Mouse (Mus musculus) cerebellum, adult 2 months (tissue): ENCODE results near the gene Sox4. TPM values are rescaled to one million over a fixed set of nuclear protein-coding genes. Genes with fewer than 3 reads are reported as not detected.
A peak's percentile ranks its signal among the peaks of the same experiment; 100 is the strongest.

Experiments used
- DNase-seq, 2 experiments: peaks; one replicate each; pipeline ENCODE4 v3.0.0; 2021
- H3K27ac ChIP-seq: fragments of 200-500 bp; 2 replicates; pipeline ENCODE4 v1.5.1; 2012; ENCODE audit warnings: low read length, control low read depth, inconsistent platforms; ENCODE audit not compliant: insufficient read depth
- H3K27me3 ChIP-seq: fragments of 200-500 bp; 2 replicates; pipeline ENCODE4 v1.6.1; 2012; ENCODE audit warnings: inconsistent platforms, mild to moderate bottlenecking, low read length, moderate library complexity; ENCODE audit not compliant: control insufficient read depth, insufficient read depth
- H3K4me1 ChIP-seq: fragments of 200-500 bp; 2 replicates; pipeline ENCODE4 v1.6.1; 2011; ENCODE audit warnings: low read length; ENCODE audit not compliant: control insufficient read depth, insufficient read depth
- H3K4me3 ChIP-seq: fragments of 200-500 bp; replicated peaks from 2 replicates; pipeline ENCODE3; 2011; ENCODE audit warnings: mild to moderate bottlenecking, low read depth, low read length, control low read depth; ENCODE audit not compliant: insufficient read depth
- CTCF ChIP-seq: fragments of 200-500 bp; IDR thresholded peaks from 2 replicates; pipeline ENCODE4 v1.5.1; 2011; ENCODE audit warnings: low read depth, mild to moderate bottlenecking, control low read depth, low read length, moderate library complexity, borderline replicate concordance; ENCODE audit not compliant: insufficient read depth
- POLR2A ChIP-seq: fragments of 200-500 bp; IDR thresholded peaks from 2 replicates; pipeline ENCODE4 v1.6.1; 2011; ENCODE audit warnings: low read length, control low read depth, borderline replicate concordance; ENCODE audit not compliant: insufficient read depth
- WGBS: fragments of 180-500 bp; shearing (Covaris S2); methylation state at CpG from one replicate; pipeline ENCODE4 v1.1.7; 2018; 5-methylcytosine and 5-hydroxymethylcytosine counted together
- polyA plus RNA-seq: library from polyadenylated mRNA; depleted of rRNA; stranded (reverse); fragments of >200 nt; gene quantifications from 2 replicates; pipeline ENCODE4 v1.2.3, GENCODE M21; 2012; rRNA removed

Sox4 gene
- polyA plus RNA-seq = 4.2 and 4.7 TPM in 2 replicates

DNA sequence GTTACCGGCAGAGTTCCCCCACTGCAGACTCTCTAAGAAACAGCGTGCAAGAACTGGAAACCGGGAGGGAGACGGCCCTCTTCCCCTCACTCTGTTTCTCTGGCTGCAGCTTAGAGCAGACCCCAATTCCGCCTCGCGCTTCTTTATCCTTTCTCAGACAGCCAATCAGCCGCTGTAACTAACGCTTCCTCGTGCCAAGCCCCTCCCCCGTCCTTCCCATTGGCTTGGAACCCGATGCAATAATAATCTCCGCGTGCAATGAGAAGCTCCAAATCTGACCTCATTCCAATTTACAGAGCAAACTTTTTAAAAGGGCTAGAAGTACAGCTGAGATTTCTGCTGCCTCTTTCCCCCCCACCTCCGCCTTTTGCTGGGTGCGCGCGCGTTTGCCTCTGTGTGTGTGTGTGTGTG lies at the start of gene Sox4:
TSS of gene Sox4 (minus strand) at position 133 of the 411 bp plus-strand sequence.
- under 1% methylated on average over 19 of the region's 19 CpGs for WGBS
- Histone ChIP-seq H3K4me3 (peak within 1 kb of the TSS; percentile 69), H3K4me1 (no peaks in the 10 kb centered on the region), H3K27ac (peak within 1 kb of the TSS; percentile 29), H3K27me3 (no peaks in the 10 kb centered on the region)
- TF ChIP-seq POLR2A (peak; percentile 55; the same call in 1 of the 2 replicates), CTCF (no peak)
- DNase-seq = peak; percentile 88 to 89

DNA sequence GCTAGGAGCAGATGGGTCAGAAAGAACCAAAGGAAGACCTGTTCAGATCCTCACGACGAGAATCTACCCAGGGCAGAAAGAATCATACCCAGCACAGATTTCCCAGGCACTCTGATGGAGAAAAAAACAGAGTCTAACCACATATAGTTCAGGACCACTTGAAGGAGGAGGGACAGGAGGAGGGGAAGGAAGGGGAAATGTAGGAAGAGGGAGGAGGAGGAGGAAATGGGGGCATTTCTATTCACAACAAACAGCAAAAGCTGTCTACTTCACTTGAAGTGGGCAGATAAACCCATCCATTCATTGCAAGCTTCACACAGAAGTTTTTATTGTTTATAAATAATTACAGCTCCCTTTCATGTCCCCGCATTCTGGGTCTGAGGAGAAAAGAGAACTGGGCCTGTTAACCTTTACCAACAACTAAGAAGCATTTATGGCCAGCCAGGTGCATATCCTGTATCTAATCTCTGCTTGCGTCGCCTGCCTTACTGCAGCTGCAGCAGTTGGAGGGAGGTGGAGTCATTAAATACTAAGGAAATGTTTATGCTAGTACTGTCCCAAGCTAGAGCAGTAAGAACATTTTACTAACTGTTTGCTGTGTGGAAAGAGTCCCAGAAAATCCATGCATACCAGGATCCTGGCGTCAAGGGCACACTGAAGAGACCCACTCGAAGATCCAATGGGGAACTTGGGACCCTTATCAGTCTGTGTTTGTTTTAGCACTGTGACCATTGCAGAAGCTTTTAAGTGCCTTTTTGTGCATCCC lies 38.6 kb upstream of the Sox4 start:
- no peak overlapping the region for H3K4me3 ChIP-seq
- H3K27ac ChIP-seq = no peak overlapping the region
- H3K27me3 ChIP-seq = no peaks in the 10 kb centered on the region
- no peak for DNase-seq
- TF ChIP-seq CTCF = no peak
- TF ChIP-seq POLR2A = no peak
- WGBS = 86% methylated on average over 7 of the region's 7 CpGs
- H3K4me1 ChIP-seq = no peaks in the 10 kb centered on the region

DNA sequence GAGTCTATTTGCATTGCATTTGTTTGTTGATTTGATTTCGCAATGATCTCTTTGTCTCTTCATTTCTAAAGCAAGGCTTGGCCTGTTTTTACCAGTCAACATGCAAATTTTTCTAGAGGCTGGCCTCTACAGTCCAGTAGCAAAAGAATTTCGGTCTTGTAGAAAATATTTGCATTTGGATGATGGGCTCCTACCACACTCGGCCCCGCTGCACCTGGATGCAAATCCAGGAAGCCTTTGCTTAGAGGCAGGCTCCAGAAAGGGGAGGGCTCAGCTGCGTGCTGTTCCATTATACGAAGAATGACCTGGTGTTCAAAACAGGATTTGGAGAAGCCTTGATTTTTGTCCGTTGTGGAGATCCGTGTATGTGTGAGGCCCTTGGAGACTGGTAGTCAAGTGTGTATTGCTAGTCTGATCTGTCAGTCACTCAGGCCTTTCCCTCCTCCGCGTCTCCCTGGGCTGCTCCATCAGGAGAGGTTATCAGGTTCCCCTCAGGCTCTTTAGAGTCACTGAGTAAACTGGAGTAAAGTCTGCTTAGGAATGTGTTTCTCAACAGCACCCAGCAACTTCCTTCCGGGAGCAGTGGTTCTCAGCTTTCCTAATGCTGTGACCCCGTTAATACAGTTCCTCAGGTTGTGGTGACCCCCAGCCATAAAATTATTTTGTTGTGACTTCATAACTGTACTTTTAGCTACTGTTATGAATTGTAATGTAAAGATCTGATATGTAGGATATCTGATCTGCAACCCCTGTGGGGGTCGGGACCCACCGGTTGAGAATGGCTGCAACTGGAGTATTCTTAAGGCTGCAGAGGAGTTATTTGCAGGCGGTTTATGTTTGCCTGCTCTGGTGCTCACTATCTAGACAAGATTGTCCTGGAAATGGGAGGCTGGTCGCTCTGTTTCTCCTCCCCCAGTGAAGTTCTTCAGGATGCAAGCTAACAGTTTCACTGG lies 35.5 kb upstream of the Sox4 start:
- WGBS = 65% methylated on average over 16 of the region's 16 CpGs
- Histone ChIP-seq H3K4me3 (no peak overlapping the region), H3K27me3 (no peaks in the 10 kb centered on the region), H3K27ac (no peak overlapping the region), H3K4me1 (no peaks in the 10 kb centered on the region)
- TF ChIP-seq POLR2A (no peak), CTCF (no peak)
- DNase-seq = no peak

DNA sequence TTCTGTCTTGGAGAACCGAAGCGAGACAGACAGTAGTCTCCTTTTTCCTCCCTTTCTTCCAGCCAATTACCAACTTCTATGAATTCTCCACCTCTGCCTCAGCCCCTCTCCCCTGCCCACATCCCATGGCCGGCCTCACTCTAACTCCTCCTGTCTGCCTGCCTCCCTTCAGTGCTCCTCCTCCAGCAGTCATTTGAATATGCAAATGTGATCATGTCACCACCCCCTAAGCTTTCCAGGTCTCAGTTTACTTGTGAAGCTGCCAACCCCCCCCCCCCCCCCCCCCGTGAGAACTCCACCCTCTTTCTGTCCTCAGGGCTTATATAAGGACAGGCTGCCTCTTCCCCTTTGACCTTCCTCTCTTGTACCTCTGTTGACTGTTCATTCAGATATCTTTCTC lies 27.2 kb upstream of the Sox4 start:
- 63% methylated on average over 4 of the region's 4 CpGs for WGBS
- H3K27me3 ChIP-seq = no peaks in the 10 kb centered on the region
- no peak for DNase-seq
- H3K4me1 ChIP-seq = no peaks in the 10 kb centered on the region
- H3K27ac ChIP-seq = no peak overlapping the region
- no peak overlapping the region for H3K4me3 ChIP-seq
- no peak for TF ChIP-seq POLR2A
- TF ChIP-seq CTCF = no peak

DNA sequence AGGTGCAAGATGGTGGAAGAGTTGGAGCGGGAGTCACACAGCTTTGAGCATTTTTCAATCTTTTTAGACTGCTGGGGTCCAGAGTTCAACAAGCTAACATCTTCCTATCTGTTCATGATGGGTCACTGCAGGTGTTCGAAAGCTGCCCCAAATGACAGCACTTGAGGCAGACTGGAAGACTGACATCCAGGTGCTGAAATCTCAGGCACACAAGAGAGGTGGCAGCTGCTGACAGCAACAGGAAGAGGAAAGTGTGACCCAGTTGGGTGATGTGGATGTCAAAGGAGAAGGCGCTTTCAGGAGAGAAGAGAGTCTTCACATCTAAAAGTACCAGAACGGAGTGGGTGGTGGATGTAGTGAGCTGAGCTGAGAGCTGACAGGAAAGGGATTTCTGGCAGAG lies 21.5 kb upstream of the Sox4 start:
- 89% methylated on average over 4 of the region's 4 CpGs for WGBS
- no peaks in the 10 kb centered on the region for H3K27me3 ChIP-seq
- no peak overlapping the region for H3K27ac ChIP-seq
- no peak overlapping the region for H3K4me3 ChIP-seq
- no peaks in the 10 kb centered on the region for H3K4me1 ChIP-seq
- DNase-seq = no peak
- no peak for TF ChIP-seq POLR2A
- no peak for TF ChIP-seq CTCF

DNA sequence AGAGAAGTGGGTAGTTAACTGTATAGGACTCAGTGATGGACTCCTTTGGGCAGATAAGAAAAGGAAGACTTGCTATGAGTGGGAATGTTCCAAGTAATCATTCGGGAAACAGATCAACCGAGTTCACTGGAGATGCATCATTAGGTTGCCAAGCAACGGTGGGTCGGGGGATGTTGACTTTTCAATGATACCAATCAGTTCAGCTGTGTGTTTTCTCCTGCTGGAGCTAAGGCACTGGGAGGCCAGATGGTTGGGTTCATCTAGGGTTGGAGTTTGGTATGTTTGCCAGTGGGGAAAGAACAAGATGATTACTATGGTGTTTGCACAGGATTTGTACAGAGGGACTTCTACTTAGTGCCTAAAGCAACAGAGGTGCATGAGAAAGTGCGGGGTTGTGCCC lies 21.1 kb upstream of the Sox4 start:
- TF ChIP-seq CTCF (no peak), POLR2A (no peak)
- no peaks in the 10 kb centered on the region for H3K4me1 ChIP-seq
- no peak overlapping the region for H3K27ac ChIP-seq
- WGBS = 46% methylated on average over 5 of the region's 5 CpGs
- no peaks in the 10 kb centered on the region for H3K27me3 ChIP-seq
- no peak overlapping the region for H3K4me3 ChIP-seq
- DNase-seq = no peak

DNA sequence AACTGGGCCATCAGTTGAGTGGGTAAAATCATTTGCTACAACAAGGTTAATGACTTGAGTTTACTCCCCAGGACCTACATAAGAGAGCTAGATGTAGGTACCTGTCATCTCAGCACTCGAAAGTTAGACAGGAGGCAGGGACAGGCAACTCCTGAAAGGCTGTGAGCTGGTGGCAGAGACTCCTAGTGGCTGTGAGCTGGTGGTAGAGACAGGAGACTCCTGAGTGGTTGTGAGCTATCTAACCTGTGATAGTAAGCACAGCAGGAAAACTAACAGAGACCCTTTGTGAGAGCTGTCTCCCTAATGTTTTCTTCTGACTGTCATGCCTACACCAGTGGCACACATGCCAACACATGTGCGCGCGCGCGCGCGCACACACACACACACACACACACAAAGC lies 7.4 kb upstream of the Sox4 start:
- over 99% methylated on average over 8 of the region's 8 CpGs for WGBS
- H3K27ac ChIP-seq = no peak overlapping the region
- TF ChIP-seq CTCF (no peak), POLR2A (no peak)
- no peak for DNase-seq
- H3K4me3 ChIP-seq = no peak overlapping the region
- no peaks in the 10 kb centered on the region for H3K27me3 ChIP-seq
- no peaks in the 10 kb centered on the region for H3K4me1 ChIP-seq

DNA sequence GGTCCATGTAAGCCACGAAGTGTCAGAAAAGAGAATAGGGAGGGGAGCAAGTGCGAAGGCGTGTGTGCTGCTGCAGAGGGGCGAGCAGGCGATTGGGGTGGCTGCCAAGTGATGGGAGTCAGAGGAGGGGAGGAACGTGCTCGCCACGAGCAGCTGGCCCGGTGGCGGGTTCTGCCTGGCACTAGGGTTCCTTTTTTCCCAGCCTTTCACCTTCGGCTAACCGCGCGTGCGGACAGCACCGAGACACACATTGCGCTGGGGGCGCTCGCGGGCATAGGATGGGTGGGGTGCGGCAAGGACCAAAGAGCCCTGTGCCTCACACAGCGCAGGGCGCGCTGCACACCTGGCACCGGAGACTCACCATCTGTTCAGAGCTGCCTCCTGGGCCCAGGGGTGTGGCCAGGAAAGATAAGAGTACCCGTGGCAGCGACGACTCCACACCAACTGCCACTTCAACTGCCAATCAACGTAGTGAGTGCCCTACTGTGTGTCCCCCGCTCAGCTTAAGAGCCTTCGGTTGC lies 6.0 kb upstream of the Sox4 start:
- WGBS = under 1% methylated on average over 31 of the region's 31 CpGs
- DNase-seq = peak; percentile 89 to 90
- H3K4me1 ChIP-seq = no peaks in the 10 kb centered on the region
- peak overlapping the region; percentile 89 for H3K4me3 ChIP-seq
- H3K27me3 ChIP-seq = no peaks in the 10 kb centered on the region
- TF ChIP-seq CTCF = peak; percentile 55; the same call in 1 of the 2 replicates
- TF ChIP-seq POLR2A = no peak
- H3K27ac ChIP-seq = peak overlapping the region; percentile 91
